Mouse (Mus musculus): ENCODE data around the gene Fam186a.

DNA sequence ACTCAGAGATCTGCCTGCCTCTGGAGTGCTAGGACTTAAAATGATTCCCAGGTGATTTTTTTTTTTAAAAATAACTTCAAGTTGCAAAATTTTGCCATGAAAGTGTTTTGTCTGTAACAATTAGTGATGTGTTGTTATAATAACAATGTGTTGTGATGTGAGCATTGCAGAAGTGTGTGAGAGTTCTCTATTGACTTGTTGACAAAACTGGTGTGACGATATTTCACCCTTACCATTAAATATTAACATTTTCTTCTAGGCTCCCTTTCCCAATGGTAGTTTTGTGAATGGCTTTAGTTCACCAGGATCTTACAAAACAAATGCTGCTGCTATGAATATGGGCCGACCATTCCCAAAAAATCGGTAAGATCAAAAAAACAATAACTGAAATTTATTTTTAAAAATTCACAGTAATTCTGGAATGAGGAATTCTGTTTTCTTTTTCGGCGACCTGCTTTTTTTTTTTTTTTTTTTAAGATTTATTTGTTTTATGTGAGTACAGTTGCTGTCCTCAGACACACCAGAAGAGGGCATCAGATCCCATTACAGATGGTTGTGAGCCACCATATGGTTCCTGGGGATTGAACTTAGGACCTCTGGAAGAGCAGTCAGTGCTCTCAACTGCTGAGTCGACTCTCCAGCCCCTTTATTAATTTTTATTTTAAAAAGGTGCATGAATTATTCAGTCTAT, 30.4 kb upstream of the Fam186a start:
- TF ChIP-seq CTCF (IDR thresholded peaks at IDR 0.05; ENCODE audit: borderline replicate concordance, insufficient read depth, low read length) (no peak), POLR2A (IDR thresholded peaks at IDR 0.05; ENCODE audit: low read depth, low read length) (no peak)
